20 mouse cellular contexts compared by ENCODE assay signal in the genomic region with DNA sequence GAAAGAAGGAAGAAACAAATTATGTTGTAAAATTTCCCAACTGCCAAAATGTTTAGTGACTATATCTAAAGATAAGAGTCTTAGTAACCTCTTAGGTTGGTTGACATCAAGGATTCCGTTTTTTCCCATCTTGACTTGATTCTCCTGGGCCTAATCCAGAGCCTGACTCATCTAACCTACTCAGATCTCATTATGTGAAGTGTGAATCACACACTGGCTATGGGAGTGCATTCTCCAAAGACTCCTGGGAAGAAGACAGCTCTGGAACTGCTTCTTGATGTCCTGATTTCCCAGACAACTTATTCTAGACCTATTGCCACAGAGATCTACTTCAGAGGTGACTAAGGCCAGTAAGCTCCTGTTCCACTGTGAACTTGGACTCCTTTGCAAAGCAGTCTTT. TPM values are rescaled to one million over a fixed set of nuclear protein-coding genes. Genes with fewer than 3 reads are reported as not detected.
"Had no signal": no experiment of that assay in that cellular context is flagged by ENCODE, and none has a peak within 500 bp of the region (broad histone marks: within the 10 kb centered on the region; RNA-seq: fewer than 3 reads in every experiment).

No protein-coding gene starts in this region.

- H3K27me3 ChIP-seq: limb, embryonic 12.5 days; liver, embryonic 13.5 days; lung, embryonic 15.5 days; megakaryocyte, embryonic 14.5 days; midbrain, embryonic 15.5 days; neural tube, embryonic 12.5 days had no signal

- H3K36me3 ChIP-seq: limb, embryonic 12.5 days; liver, embryonic 13.5 days; lung, embryonic 15.5 days; midbrain, embryonic 15.5 days; neural tube, embryonic 12.5 days had no signal

- ATAC-seq: liver, postnatal 0 days; midbrain, embryonic 15.5 days had no signal

- H3K4me3 ChIP-seq: layer of hippocampus, adult 2 months; left cerebral cortex, adult 2 months; limb, embryonic 12.5 days; liver, embryonic 13.5 days; lung, embryonic 15.5 days; megakaryocyte, embryonic 14.5 days; midbrain, embryonic 15.5 days; neural tube, embryonic 12.5 days had no signal

- H3K4me1 ChIP-seq: limb, embryonic 12.5 days; liver, embryonic 13.5 days; lung, embryonic 15.5 days; megakaryocyte, embryonic 14.5 days; midbrain, embryonic 15.5 days; neural tube, embryonic 12.5 days had no signal

- H3K4me2 ChIP-seq: limb, embryonic 12.5 days; liver, embryonic 13.5 days; lung, embryonic 15.5 days; midbrain, embryonic 11.5 days; midbrain, embryonic 15.5 days; neural tube, embryonic 12.5 days had no signal

- H3K9me3 ChIP-seq: liver, embryonic 13.5 days; lung, embryonic 15.5 days; megakaryocyte, embryonic 14.5 days; midbrain, embryonic 15.5 days; neural tube, embryonic 12.5 days had no signal

- H3K9ac ChIP-seq: limb, embryonic 12.5 days; liver, embryonic 13.5 days; liver, postnatal 0 days; lung, embryonic 15.5 days; midbrain, embryonic 15.5 days; neural tube, embryonic 12.5 days had no signal

- DNase-seq: kidney, adult 18-20 months; kidney, postnatal 10 days; kidney, postnatal 4 days; liver; liver, embryonic 13.5 days; liver, postnatal 0 days; lung, postnatal 14 days; retina, postnatal 1 day; thymus, postnatal 4 days had no signal

- H3K27ac ChIP-seq: layer of hippocampus, adult 2 months; left cerebral cortex, adult 2 months; limb, embryonic 12.5 days; liver, embryonic 13.5 days; lung, embryonic 15.5 days; macrophage; midbrain, embryonic 15.5 days; neural tube, embryonic 12.5 days had no signal

RNA-seq across cellular contexts. Expression of a gene that starts 43.2 kb away (rescaled TPM):
- polyA plus RNA-seq: kidney, embryonic 14.5 days; liver, embryonic 13.5 days; liver, postnatal 0 days; lung, embryonic 15.5 days; macrophage; stomach, embryonic 16.5 days had no signal
